ENCODE assay signal across 29 mouse cellular contexts in genomic region chr10:120890592-120890991, GRCm38 (mm10). TPM values are rescaled to one million over a fixed set of nuclear protein-coding genes. Genes with fewer than 3 reads are reported as not detected.
"Had no signal": no experiment of that assay in that cellular context is flagged by ENCODE, and none has a peak within 500 bp of the region (broad histone marks: within the 10 kb centered on the region; RNA-seq: fewer than 3 reads in every experiment).

No protein-coding gene starts in this region.

- H3K4me3 ChIP-seq: limb, embryonic 10.5 days; limb, embryonic 12.5 days; limb, embryonic 13.5 days; limb, embryonic 15.5 days; liver, embryonic 12.5 days; liver, embryonic 13.5 days; liver, embryonic 15.5 days; lung, embryonic 15.5 days; megakaryocyte, embryonic 14.5 days; midbrain, embryonic 10.5 days; midbrain, embryonic 12.5 days; midbrain, embryonic 13.5 days; midbrain, embryonic 15.5 days; myocyte; neural tube, embryonic 12.5 days had no signal

- H3K36me3 ChIP-seq: limb, embryonic 15.5 days; liver, embryonic 12.5 days; liver, embryonic 13.5 days; liver, embryonic 15.5 days; lung, embryonic 15.5 days; midbrain, embryonic 12.5 days; midbrain, embryonic 13.5 days; midbrain, embryonic 15.5 days; neural tube, embryonic 12.5 days had no signal

- H3K27me3 ChIP-seq: limb, embryonic 12.5 days; limb, embryonic 13.5 days; limb, embryonic 15.5 days; liver, embryonic 12.5 days; liver, embryonic 13.5 days; liver, embryonic 15.5 days; lung, embryonic 15.5 days; midbrain, embryonic 15.5 days; neural tube, embryonic 12.5 days had no signal

- DNase-seq: left cerebral cortex, postnatal 4 days; liver; liver, embryonic 13.5 days; liver, postnatal 0 days; lung, adult 18-20 months; lung, adult 2 months; lung, embryonic 14.5 days; lung, postnatal 10 days; lung, postnatal 14 days; lung, postnatal 36 days; lung, postnatal 4 days; midbrain, embryonic 14.5 days had no signal

- H3K9me3 ChIP-seq: limb, embryonic 15.5 days; liver, embryonic 12.5 days; liver, embryonic 13.5 days; liver, embryonic 15.5 days; lung, embryonic 15.5 days; midbrain, embryonic 12.5 days; midbrain, embryonic 13.5 days; midbrain, embryonic 15.5 days had no signal

- H3K4me1 ChIP-seq: limb, embryonic 12.5 days; liver, embryonic 15.5 days; midbrain, embryonic 10.5 days; midbrain, embryonic 12.5 days; midbrain, embryonic 13.5 days; midbrain, embryonic 15.5 days; neural tube, embryonic 12.5 days had no signal

- H3K27ac ChIP-seq: limb, embryonic 10.5 days; limb, embryonic 12.5 days; limb, embryonic 13.5 days; limb, embryonic 15.5 days; liver, embryonic 12.5 days; liver, embryonic 13.5 days; liver, embryonic 14.5 days; liver, embryonic 15.5 days; lung, embryonic 15.5 days; macrophage; midbrain, embryonic 10.5 days; midbrain, embryonic 12.5 days; midbrain, embryonic 13.5 days; midbrain, embryonic 15.5 days; neural tube, embryonic 12.5 days had no signal

RNA-seq across cellular contexts. Expression of gene Msrb3, which starts 8.3 kb away (rescaled TPM):
- total RNA-seq: monocyte, adult 5-6 weeks had no signal
